Mouse (Mus musculus): ENCODE data around the gene Zfp445. TPM values are rescaled to one million over a fixed set of nuclear protein-coding genes. Genes with fewer than 3 reads are reported as not detected.

Gene Zfp445
- polyA plus RNA-seq, 1 experiment: 3.9 TPM

DNA sequence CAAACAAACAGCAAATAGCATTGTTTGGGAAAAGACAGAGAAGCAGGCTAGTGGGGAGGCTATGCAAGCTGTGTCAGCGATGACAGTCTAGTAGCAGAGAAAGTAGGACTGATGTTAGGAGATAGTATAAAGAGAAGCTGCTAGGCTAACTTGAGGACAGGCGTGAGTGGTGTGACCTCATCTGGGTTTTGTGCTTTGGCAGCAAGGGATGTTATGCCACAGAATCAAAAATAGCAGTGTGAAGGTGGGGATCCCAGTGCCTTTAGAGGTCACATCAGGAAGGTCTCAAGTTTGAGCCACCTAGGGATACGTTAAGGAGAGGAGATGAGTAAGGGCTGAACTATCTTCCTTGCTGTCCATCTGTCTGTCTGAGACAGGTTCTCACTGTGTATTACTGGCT, 55.6 kb downstream of the Zfp445 start:
- Histone ChIP-seq H3K27me3 (replicated peaks) (no peaks in the 10 kb centered on the region), H3K36me3 (replicated peaks; ENCODE audit: low read length) (peaks cover 2% of the 10 kb centered on the region), H3K4me3 (replicated peaks) (no peak overlapping the region), H3K9me3 (no peaks in the 10 kb centered on the region), H3K4me1 (peaks cover 13% of the 10 kb centered on the region)
- TF ChIP-seq GATA1 (IDR thresholded peaks at IDR 0.05; ENCODE audit: borderline replicate concordance, low read length) (no peak), FLI1 (IDR thresholded peaks at IDR 0.05; ENCODE audit: low read length) (no peak)

DNA sequence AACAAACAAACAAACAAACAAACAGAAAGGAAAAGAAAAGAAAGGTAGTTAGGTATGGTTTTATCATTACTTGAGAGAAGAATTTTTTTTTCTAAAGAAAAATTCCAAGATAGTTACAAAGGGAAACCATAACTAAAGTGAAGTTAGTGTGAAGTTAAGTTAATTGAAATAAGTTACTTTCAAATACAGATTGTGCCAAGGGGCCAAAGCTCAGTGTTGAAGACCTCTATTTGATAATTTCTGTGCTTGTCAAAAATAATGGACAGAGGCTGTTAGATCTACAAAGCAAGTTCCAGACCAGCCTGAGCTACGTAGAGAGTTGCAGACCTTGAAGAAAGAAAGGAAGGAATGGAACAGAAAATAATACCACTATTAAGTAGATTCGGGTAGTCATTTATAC, 58.6 kb downstream of the Zfp445 start:
- Histone ChIP-seq H3K9me3 (no peaks in the 10 kb centered on the region), H3K27me3 (replicated peaks) (no peaks in the 10 kb centered on the region), H3K4me1 (peaks cover 19% of the 10 kb centered on the region), H3K36me3 (replicated peaks; ENCODE audit: low read length) (no peaks in the 10 kb centered on the region), H3K4me3 (replicated peaks) (no peak overlapping the region)
- TF ChIP-seq FLI1 (IDR thresholded peaks at IDR 0.05; ENCODE audit: low read length) (no peak), GATA1 (IDR thresholded peaks at IDR 0.05; ENCODE audit: borderline replicate concordance, low read length) (no peak)

DNA sequence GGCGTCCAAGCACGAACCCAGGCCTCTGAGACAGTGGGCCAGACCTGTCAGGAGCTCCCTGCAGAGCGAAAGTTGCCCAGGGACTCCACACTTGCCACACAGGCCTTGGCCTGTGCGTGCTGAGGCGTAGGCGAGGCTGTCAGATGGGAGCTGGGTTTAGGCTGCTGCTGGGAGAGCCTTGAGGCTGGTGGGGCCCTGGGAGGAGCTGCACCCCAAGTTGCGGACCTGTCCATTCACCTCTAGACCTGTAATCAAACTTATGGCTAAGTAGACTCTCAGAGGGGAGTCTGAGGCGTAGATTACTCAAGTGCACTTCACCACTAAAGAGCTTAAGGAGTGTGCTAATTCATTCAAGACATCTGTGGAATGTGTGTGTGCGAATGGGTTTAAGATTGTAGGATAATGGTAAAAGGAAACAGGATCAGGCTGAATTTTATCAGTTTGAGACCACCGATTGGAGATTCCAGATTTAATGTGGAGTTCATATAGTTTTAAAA, 59.9 kb downstream of the Zfp445 start:
- TF ChIP-seq FLI1 (IDR thresholded peaks at IDR 0.05; ENCODE audit: low read length) (no peak), GATA1 (IDR thresholded peaks at IDR 0.05; ENCODE audit: borderline replicate concordance, low read length) (no peak)
- Histone ChIP-seq H3K27me3 (replicated peaks) (no peaks in the 10 kb centered on the region), H3K9me3 (no peaks in the 10 kb centered on the region), H3K4me3 (replicated peaks) (peak overlapping the region; percentile 92), H3K36me3 (replicated peaks; ENCODE audit: low read length) (no peaks in the 10 kb centered on the region), H3K4me1 (peaks cover 19% of the 10 kb centered on the region)

DNA sequence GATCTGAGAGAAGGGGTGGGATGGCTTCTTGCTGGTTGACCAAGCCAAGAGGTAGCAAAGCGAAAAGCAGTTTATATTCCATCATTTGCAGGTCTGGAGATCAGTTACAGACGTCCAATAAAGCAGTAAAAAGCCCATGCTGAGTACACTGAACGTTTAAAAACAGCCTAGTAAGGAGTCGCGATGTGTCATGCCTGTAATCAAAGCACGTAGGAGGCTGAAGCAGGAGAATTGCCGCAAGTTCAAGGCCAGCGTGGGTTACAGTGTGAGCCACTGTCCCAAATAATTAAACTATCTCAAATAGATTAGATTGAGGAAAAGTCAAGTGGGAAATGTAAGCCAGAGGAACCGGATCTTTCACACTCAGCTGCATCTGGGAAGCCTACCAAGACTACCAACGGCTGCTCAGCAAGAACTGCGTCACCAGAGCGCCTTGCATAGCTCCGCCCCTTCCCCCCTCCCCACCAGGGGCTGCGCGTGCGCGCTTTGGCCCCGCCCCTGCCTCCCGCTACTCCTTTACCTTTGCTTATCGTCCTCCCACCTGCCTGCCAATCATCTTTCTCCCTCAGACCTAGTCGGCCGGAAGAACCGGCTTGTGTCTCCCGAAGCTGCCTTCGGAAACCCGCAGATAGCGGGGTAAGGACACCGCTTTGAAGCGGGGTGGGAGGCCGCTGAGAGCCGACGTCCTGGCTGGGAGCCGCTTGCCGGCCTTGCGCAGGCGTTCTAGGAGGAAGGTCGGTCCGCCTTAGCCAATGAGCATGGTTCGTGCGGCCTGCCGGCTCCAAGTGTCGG, 60.6 kb downstream of the Zfp445 start, which contains the start of gene Tcaim:
Gene Tcaim, plus strand, starts transcription at position 487 of the 792 bp plus-strand sequence.
- Histone ChIP-seq H3K27me3 (replicated peaks) (no peaks in the 10 kb centered on the region), H3K4me3 (replicated peaks) (peak within 1 kb of the TSS; percentile 92), H3K36me3 (replicated peaks; ENCODE audit: low read length) (no peaks in the 10 kb centered on the region), H3K9me3 (no peaks in the 10 kb centered on the region), H3K4me1 (peaks cover 19% of the 10 kb centered on the region)
- TF ChIP-seq FLI1 (IDR thresholded peaks at IDR 0.05; ENCODE audit: low read length) (no peak), GATA1 (IDR thresholded peaks at IDR 0.05; ENCODE audit: borderline replicate concordance, low read length) (no peak)

Other genes starting within 250 kb of the Zfp445 start
- not detected in 2 replicates for gene Topaz1, start 118.7 kb downstream of the Zfp445 start, polyA plus RNA-seq (2012; ENCODE audit: insufficient read depth, low replicate concordance)
- gene Tcaim, start 60.5 kb downstream of the Zfp445 start, polyA plus RNA-seq (2012; ENCODE audit: insufficient read depth, low replicate concordance): 0.03 TPM in 1 of 2 replicates, not detected in the other
- not detected in 2 replicates for gene Gm35549, start 22.0 kb downstream of the Zfp445 start, polyA plus RNA-seq (2012; ENCODE audit: insufficient read depth, low replicate concordance)
- not detected in 2 replicates for gene Zkscan7, start 19.7 kb upstream of the Zfp445 start, polyA plus RNA-seq (2012; ENCODE audit: insufficient read depth, low replicate concordance)
- gene Zfp105, start 57.1 kb upstream of the Zfp445 start, polyA plus RNA-seq (2012; ENCODE audit: insufficient read depth, low replicate concordance): not detected in 2 replicates
- 2.4 TPM in 1 of 2 replicates, not detected in the other for gene 1110059G10Rik, start 85.0 kb upstream of the Zfp445 start, polyA plus RNA-seq (2012; ENCODE audit: insufficient read depth, low replicate concordance)
- gene Kif15, start 85.0 kb upstream of the Zfp445 start, polyA plus RNA-seq (2012; ENCODE audit: insufficient read depth, low replicate concordance): 1.3 and 2.1 TPM in 2 replicates
- 3.9 TPM in 1 of 2 replicates, not detected in the other for gene Tmem42, start 155.3 kb upstream of the Zfp445 start, polyA plus RNA-seq (2012; ENCODE audit: insufficient read depth, low replicate concordance)
- not detected in 2 replicates for gene Tgm4, start 168.7 kb upstream of the Zfp445 start, polyA plus RNA-seq (2012; ENCODE audit: insufficient read depth, low replicate concordance)
- gene Zdhhc3, start 247.2 kb upstream of the Zfp445 start, polyA plus RNA-seq (2012; ENCODE audit: insufficient read depth, low replicate concordance): 26.6 and 36.9 TPM in 2 replicates
- 10.5 TPM in 1 of 2 replicates, not detected in the other for gene Exosc7, start 247.2 kb upstream of the Zfp445 start, polyA plus RNA-seq (2012; ENCODE audit: insufficient read depth, low replicate concordance)

Data from megakaryocyte, embryonic 14.5 days (primary cell).